Mouse (Mus musculus) G1E (cell line): ENCODE data around the gene Rps7.

Source experiments
- CTCF ChIP-seq: IDR thresholded peaks from 2 replicates; pipeline ENCODE4 v1.5.1; 2012; ENCODE audit warnings: low read depth, low read length, inconsistent platforms, mixed read lengths
- GATA1 ChIP-seq: IDR thresholded peaks from 2 replicates; pipeline ENCODE4 v1.6.1; 2012; ENCODE audit warnings: borderline replicate concordance, low read length, inconsistent platforms, mixed read lengths
- POLR2AphosphoS5 ChIP-seq: IDR thresholded peaks from 2 replicates; pipeline ENCODE4 v1.6.1; 2012; ENCODE audit warnings: low read depth, low read length, inconsistent platforms; ENCODE audit not compliant: insufficient replicate concordance
- TAL1 ChIP-seq: conservative IDR thresholded peaks from 2 replicates; pipeline ENCODE4 v1.6.1; 2012; ENCODE audit warnings: low read depth, low read length, inconsistent platforms, mixed read lengths

- TF ChIP-seq CTCF (no peak), TAL1 (no peak), POLR2AphosphoS5 (no peak), GATA1 (no peak)
These were observed 18.5 kb downstream of the Rps7 start for GRCm38 (mm10) chr12:28617297-28617696.
